Mouse (Mus musculus) embryonic facial prominence, embryonic 11.5 days (tissue): Measurements from ENCODE around the gene Ube2q2. TPM values are rescaled to one million over a fixed set of nuclear protein-coding genes. Genes with fewer than 3 reads are reported as not detected.

ENCODE experiments used
- ATAC-seq: fragments of 200-750 bp; cut with Nextera tagmentation; replicated peaks from 2 replicates; pipeline ENCODE4 v1.8.0; 2017; ENCODE audit warnings: low read depth; ENCODE audit not compliant: insufficient number of reproducible peaks, low FRiP score, low TSS enrichment
- DNase-seq: peaks from one replicate; pipeline ENCODE4 v3.0.0-alpha.2; 2015; ENCODE audit warnings: low spot score
- H3K27ac ChIP-seq: fragments of 300-500 bp; sonication (generic); replicated peaks from 2 replicates; pipeline ENCODE4 v1.5.1; 2014; ENCODE audit warnings: mild to moderate bottlenecking, low read depth, low read length, control low read depth
- H3K27me3 ChIP-seq: fragments of 300-500 bp; sonication (generic); 2 replicates; pipeline ENCODE4 v1.6.1; 2014; ENCODE audit warnings: mild to moderate bottlenecking, low read length, moderate library complexity, mixed read lengths; ENCODE audit not compliant: control insufficient read depth, insufficient read depth
- H3K36me3 ChIP-seq: fragments of 300-500 bp; sonication (generic); replicated peaks from 2 replicates; pipeline ENCODE4 v1.6.1; 2014; ENCODE audit warnings: low read depth, mild to moderate bottlenecking, low read length, moderate library complexity, mixed read lengths; ENCODE audit not compliant: control insufficient read depth, insufficient read depth
- H3K4me1 ChIP-seq: fragments of 300-500 bp; sonication (generic); 2 replicates; pipeline ENCODE4 v1.6.1; 2014; ENCODE audit warnings: low read length, mixed read lengths; ENCODE audit not compliant: control insufficient read depth, insufficient read depth
- H3K4me2 ChIP-seq: fragments of 300-500 bp; sonication (generic); 2 replicates; pipeline ENCODE4 v1.6.1; 2014; ENCODE audit warnings: low read depth, mild to moderate bottlenecking, control low read depth, low read length, moderate library complexity
- H3K4me3 ChIP-seq: fragments of 300-500 bp; sonication (generic); 2 replicates; pipeline ENCODE4 v1.5.1; 2014; ENCODE audit warnings: low read depth, low read length, control low read depth
- H3K9ac ChIP-seq: fragments of 300-500 bp; sonication (generic); replicated peaks from 2 replicates; pipeline ENCODE4 v1.6.1; 2014; ENCODE audit warnings: mild to moderate bottlenecking, control low read depth, low read length
- H3K9me3 ChIP-seq: fragments of 300-500 bp; sonication (generic); replicated peaks from 2 replicates; pipeline ENCODE4 v1.6.1; 2016; ENCODE audit warnings: mild to moderate bottlenecking, low read length, inconsistent platforms, mixed read lengths; ENCODE audit not compliant: control insufficient read depth
- WGBS: fragments of 180-500 bp; shearing (Covaris S2); extraction: QIAGEN DNeasy Blood & Tissue Kit; methylation state at CpG from one replicate; pipeline ENCODE4 v1.1.7; 2014; 5-methylcytosine and 5-hydroxymethylcytosine counted together
- polyA plus RNA-seq: library from polyadenylated mRNA; unstranded; fragments of >200 nt; fragmentation: Nextera tagmentation; extraction: Ambion mirVana; gene quantifications from 2 replicates; pipeline ENCODE4 v1.2.1, GENCODE M21; 2014

Gene Ube2q2
- polyA plus RNA-seq, 1 experiment from 2014 or later = 48.0 TPM

DNA sequence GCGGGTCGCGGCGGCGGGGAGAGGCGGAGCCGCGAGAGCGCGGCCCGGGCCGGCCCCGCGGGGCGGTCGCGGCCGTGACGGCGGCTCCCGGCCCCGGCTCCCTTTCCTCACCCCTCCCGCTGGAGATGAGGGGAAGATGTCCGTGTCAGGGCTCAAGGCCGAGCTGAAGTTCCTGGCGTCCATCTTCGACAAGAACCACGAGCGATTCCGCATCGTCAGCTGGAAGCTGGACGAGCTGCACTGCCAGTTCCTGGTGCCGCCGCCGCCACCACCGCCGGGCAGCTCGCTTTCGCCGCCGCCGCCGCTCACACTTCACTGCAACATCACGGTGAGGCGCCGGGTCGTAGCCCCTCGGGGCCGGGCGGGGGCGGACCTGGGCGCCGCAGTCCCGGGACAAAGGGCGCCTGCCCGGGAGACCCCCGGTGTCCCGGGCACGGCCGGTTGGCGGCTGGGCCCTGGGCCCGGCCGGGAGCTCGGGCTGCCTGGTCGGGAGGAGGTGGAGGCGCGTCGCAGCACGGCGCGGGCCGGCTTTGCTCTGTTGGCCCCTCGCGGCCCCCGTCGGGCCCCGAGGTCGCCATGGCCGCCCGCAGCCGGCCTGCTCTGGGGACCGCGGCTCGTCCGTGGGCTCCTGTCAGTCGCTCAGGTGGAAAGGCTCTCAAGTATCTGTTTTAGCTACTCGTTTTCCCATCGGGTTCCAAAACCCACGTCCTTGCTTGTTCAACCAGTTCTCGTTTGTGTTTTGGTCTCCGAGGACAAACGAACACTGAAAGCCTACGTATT is 1.0 kb downstream of the Ube2q2 start:
- Histone ChIP-seq H3K27me3 (no peaks in the 10 kb centered on the region), H3K4me1 (no peaks in the 10 kb centered on the region), H3K36me3 (no peaks in the 10 kb centered on the region), H3K4me3 (peak overlapping the region; percentile 91), H3K9ac (peak overlapping the region; percentile 93), H3K27ac (peak overlapping the region; percentile 65), H3K9me3 (no peaks in the 10 kb centered on the region), H3K4me2 (peak overlapping the region; percentile 88)
- under 1% methylated on average over 75 of the region's 93 CpGs for WGBS
- peak; percentile 63 for DNase-seq
- peak; percentile 51; the same call in 1 of the 2 replicates for ATAC-seq

- Histone ChIP-seq H3K4me3 (peak overlapping the region; percentile 91), H3K9ac (peak overlapping the region; percentile 93), H3K27ac (no peak overlapping the region), H3K9me3 (no peaks in the 10 kb centered on the region), H3K36me3 (no peaks in the 10 kb centered on the region), H3K27me3 (no peaks in the 10 kb centered on the region), H3K4me2 (peak overlapping the region; percentile 88), H3K4me1 (no peaks in the 10 kb centered on the region)
- 4% methylated on average over 13 of the region's 13 CpGs for WGBS
- ATAC-seq = no peak
- DNase-seq = peak; percentile 17
Measured at GRCm38 (mm10) chr9:55150279-55150726, 1.6 kb downstream of the Ube2q2 start.

- no peaks in the 10 kb centered on the region for H3K36me3 ChIP-seq
- no peaks in the 10 kb centered on the region for H3K4me1 ChIP-seq
- ATAC-seq = no peak
- H3K4me2 ChIP-seq = no peak overlapping the region
- DNase-seq = no peak
- H3K9me3 ChIP-seq = no peaks in the 10 kb centered on the region
- no peak overlapping the region for H3K27ac ChIP-seq
- no peaks in the 10 kb centered on the region for H3K27me3 ChIP-seq
- H3K9ac ChIP-seq = no peak overlapping the region
- no peak overlapping the region; the same call in 1 of the 2 replicates for H3K4me3 ChIP-seq
Measured at GRCm38 (mm10) chr9:55151096-55151495, 2.4 kb downstream of the Ube2q2 start.

DNA sequence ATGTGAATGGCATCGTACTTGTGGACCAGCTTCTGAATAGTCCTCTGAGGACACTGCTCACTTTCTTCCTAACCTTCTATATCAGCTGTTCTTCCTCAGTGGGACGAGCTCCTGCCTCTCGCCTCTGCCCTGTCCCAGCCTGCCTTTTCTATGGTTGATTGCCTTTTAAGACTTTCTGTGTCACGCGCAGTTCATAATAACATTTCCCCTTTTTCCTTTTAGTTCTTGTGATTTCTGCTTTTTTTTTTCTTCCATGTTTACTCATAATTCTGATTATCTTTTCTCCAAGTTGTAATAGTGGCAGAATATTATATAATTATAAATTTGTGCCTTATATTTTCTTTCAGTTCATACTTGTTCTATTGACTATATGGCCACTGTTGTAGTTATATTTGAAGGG is 4.3 kb downstream of the Ube2q2 start:
- no peak overlapping the region for H3K4me2 ChIP-seq
- 82% methylated on average over 5 of the region's 5 CpGs for WGBS
- no peaks in the 10 kb centered on the region for H3K36me3 ChIP-seq
- H3K27ac ChIP-seq = no peak overlapping the region
- ATAC-seq (no peak), DNase-seq (no peak)
- H3K27me3 ChIP-seq = no peaks in the 10 kb centered on the region
- no peaks in the 10 kb centered on the region for H3K4me1 ChIP-seq
- H3K9me3 ChIP-seq = no peaks in the 10 kb centered on the region
- no peak overlapping the region for H3K9ac ChIP-seq
- no peak overlapping the region for H3K4me3 ChIP-seq

- H3K36me3 ChIP-seq = no peaks in the 10 kb centered on the region
Measured at GRCm38 (mm10) chr9:55170655-55171412, 22.2 kb downstream of the Ube2q2 start.

GRCm38 (mm10) chr9:55172195-55172685 is 23.6 kb downstream of the Ube2q2 start:
- Histone ChIP-seq H3K4me2 (no peak overlapping the region), H3K4me3 (no peak overlapping the region), H3K36me3 (no peaks in the 10 kb centered on the region), H3K27me3 (no peaks in the 10 kb centered on the region), H3K9me3 (no peaks in the 10 kb centered on the region), H3K27ac (no peak overlapping the region), H3K9ac (no peak overlapping the region), H3K4me1 (no peaks in the 10 kb centered on the region)
- no peak for DNase-seq
- 97% methylated on average over 1 of the region's 1 CpGs for WGBS
- ATAC-seq = no peak

More at GRCm38 (mm10) chr9:55170655-55171412, 22.2 kb downstream of the Ube2q2 start:
- H3K27ac ChIP-seq = no peak overlapping the region
- no peaks in the 10 kb centered on the region for H3K27me3 ChIP-seq
- no peaks in the 10 kb centered on the region for H3K4me1 ChIP-seq
- no peak overlapping the region for H3K4me2 ChIP-seq
- 85% methylated on average over 7 of the region's 7 CpGs for WGBS
- DNase-seq (no peak), ATAC-seq (no peak)
- H3K9me3 ChIP-seq = no peaks in the 10 kb centered on the region
- no peak overlapping the region for H3K9ac ChIP-seq
- no peak overlapping the region for H3K4me3 ChIP-seq

GRCm38 (mm10) chr9:55174235-55174634 is 25.6 kb downstream of the Ube2q2 start:
- no peak overlapping the region for H3K27ac ChIP-seq
- no peak for DNase-seq
- no peaks in the 10 kb centered on the region for H3K4me1 ChIP-seq
- H3K36me3 ChIP-seq = no peaks in the 10 kb centered on the region
- WGBS = 75% methylated on average over 2 of the region's 2 CpGs
- ATAC-seq = no peak
- no peak overlapping the region for H3K4me2 ChIP-seq
- H3K9ac ChIP-seq = no peak overlapping the region
- no peaks in the 10 kb centered on the region for H3K27me3 ChIP-seq
- H3K4me3 ChIP-seq = no peak overlapping the region
- no peaks in the 10 kb centered on the region for H3K9me3 ChIP-seq

DNA sequence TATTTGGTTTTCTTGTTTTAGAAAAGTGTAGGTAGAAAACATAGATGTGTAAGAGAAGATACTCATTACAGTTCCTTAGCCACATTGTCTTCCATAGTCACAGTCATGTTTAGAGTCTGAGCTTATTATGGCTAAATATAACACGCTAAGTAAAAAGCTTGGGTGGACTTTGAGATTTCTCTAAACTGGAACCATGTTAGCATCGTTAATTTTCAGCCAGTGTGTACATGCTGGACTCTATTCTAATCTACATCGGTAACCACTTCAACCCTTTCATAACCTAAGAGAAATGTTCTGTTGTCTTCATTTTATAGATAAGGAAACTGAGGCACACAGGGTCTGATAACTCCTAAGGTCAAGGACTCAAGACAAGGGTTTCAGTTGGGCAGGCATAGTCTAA is 47.2 kb downstream of the Ube2q2 start:
- Histone ChIP-seq H3K4me3 (no peak overlapping the region), H3K36me3 (no peaks in the 10 kb centered on the region; the same call in 1 of the 2 replicates), H3K4me2 (no peak overlapping the region), H3K27ac (no peak overlapping the region), H3K4me1 (no peaks in the 10 kb centered on the region), H3K9me3 (no peaks in the 10 kb centered on the region), H3K27me3 (no peaks in the 10 kb centered on the region), H3K9ac (no peak overlapping the region)
- DNase-seq = no peak
- ATAC-seq = no peak
- WGBS = 96% methylated on average over 3 of the region's 3 CpGs
